Mouse (Mus musculus) inflammation-experienced regulatory T-cells, adult 6 months (primary cell): Measurements from ENCODE around the gene Tmed6. TPM values are rescaled to one million over a fixed set of nuclear protein-coding genes. Genes with fewer than 3 reads are reported as not detected.

Experiments
- polyA plus RNA-seq, 3 experiments: library from polyadenylated mRNA; unstranded; fragments of 100-300 nt; shearing (Covaris generic); gene quantifications; one replicate each; pipeline ENCODE4 v1.2.1; 2017

Gene Tmed6
- polyA plus RNA-seq, 3 experiments from 2014 or later = 0.52 TPM; not detected in 2

Other genes with a start within 250 kb of the Tmed6 start
- under 1 TPM; 0.18 to 0.50 (median 0.30) TPM for gene Has3, start 195.4 kb downstream of the Tmed6 start, polyA plus RNA-seq
- gene Utp4, start 172.0 kb downstream of the Tmed6 start, polyA plus RNA-seq = 10 to 100 TPM; 42.0 to 52.6 (median 48.3) TPM
- gene Sntb2, start 129.9 kb downstream of the Tmed6 start, polyA plus RNA-seq = 1 to 10 TPM; 3.3 to 6.0 (median 4.8) TPM
- gene Vps4a, start 34.4 kb downstream of the Tmed6 start, polyA plus RNA-seq = 10 to 100 TPM; 32.5 to 38.8 (median 36.7) TPM
- gene Pdf, start 17.0 kb downstream of the Tmed6 start, polyA plus RNA-seq = 1 to 10 TPM; 1.2 to 5.6 (median 3.0) TPM
- 1 to 10 TPM; 6.0 to 9.5 (median 7.4) TPM for gene Cog8, start 9.0 kb downstream of the Tmed6 start, polyA plus RNA-seq
- gene Nip7, start 8.8 kb downstream of the Tmed6 start, polyA plus RNA-seq = 10 to 100 TPM; 61.0 to 87.4 (median 78.2) TPM
- gene Terf2, start 30.9 kb upstream of the Tmed6 start, polyA plus RNA-seq = 10 to 100 TPM in 2 of 3 experiments, 1 to 10 TPM in 1; 8.9 to 14.8 (median 11.5) TPM
- gene Cyb5b, start 85.0 kb upstream of the Tmed6 start, polyA plus RNA-seq = 10 to 100 TPM; 24.8 to 38.8 (median 36.8) TPM
- 10 to 100 TPM; 12.7 to 23.8 (median 21.3) TPM for gene Nfat5, start 227.8 kb upstream of the Tmed6 start, polyA plus RNA-seq